Mouse (Mus musculus): ENCODE measurements around the gene Rab3il1. TPM values are rescaled to one million over a fixed set of nuclear protein-coding genes. Genes with fewer than 3 reads are reported as not detected.
A peak's percentile ranks its signal among the peaks of the same experiment; 100 is the strongest.

The Rab3il1 gene
- polyA plus RNA-seq, 1 experiment from 2014 or later, result 53.8 TPM

DNA sequence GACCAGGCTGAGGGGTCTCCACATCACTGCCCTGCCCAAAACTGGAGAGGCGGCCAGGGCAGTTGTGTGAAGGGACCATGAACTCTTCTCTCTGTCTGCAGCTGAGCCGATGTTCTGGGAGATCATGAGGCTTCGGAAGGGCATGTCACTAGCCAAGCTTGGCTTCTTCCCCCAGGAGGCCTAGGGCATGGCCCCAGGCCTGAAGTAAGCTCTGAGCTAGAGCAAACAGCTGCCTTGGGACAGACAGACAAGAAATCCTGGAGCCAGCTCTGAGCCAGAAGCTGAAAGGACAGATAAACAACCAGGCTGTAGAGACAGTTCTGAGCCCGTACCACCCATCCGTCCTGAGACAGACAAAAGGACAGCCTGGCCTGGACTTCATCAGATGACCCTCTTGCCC is 32.9 kb downstream of the Rab3il1 start:
- 90% methylated on average over 5 of the region's 5 CpGs for WGBS
- Histone ChIP-seq H3K27ac (replicated peaks; ENCODE audit: low read depth, low read length) (no peak overlapping the region), H3K27me3 (ENCODE audit: control insufficient read depth, insufficient read depth, low read length) (no peaks in the 10 kb centered on the region), H3K36me3 (replicated peaks; ENCODE audit: control insufficient read depth, insufficient read depth, low read depth, low read length) (peaks cover 3% of the 10 kb centered on the region), H3K9ac (replicated peaks; ENCODE audit: low read length) (no peak overlapping the region), H3K4me3 (ENCODE audit: low read depth, low read length) (no peak overlapping the region), H3K4me1 (ENCODE audit: control insufficient read depth, insufficient read depth, low read length) (peaks cover 4% of the 10 kb centered on the region), H3K4me2 (ENCODE audit: low read depth, low read length) (no peak overlapping the region; the same call in 1 of the 2 replicates), H3K9me3 (replicated peaks; ENCODE audit: control insufficient read depth, low read length) (no peaks in the 10 kb centered on the region)
- DNase-seq (ENCODE audit: low spot score) (no peak), ATAC-seq (replicated peaks; ENCODE audit: insufficient number of reproducible peaks, low FRiP score, low TSS enrichment, low read depth) (0 out of 2 replicates have a peak, but pooled peaks have one; percentile 5)

DNA sequence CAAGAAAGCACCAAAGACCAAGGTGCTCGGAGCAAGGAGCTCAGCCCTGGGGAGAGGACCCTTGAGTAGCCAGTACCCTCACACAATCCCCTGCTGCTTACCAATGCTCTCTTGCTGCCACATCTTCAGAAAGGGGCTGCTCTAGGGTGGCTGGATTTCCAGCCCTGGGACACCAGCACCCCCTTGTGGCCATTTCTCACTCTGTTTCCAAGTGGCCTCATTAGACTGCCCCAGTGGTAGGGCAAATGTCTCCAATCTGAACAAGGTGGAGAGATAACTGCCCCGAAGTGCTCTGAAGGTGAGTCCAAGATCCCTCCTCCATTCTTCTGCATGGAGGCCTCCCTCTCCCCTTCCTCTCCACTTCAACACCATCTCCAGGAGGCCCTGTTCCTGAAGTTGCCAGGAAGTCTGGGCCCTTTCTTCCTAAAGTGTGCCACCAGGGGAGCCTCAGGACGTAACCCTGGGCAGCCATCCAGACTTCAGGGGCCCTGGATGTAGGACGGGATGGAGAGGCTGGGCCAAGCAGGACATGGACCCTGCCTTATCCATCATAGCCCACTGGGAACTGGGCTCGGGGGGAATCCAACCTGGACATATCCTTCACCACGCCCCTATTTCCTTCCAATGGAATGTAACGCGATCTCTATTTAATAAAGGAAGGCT is 33.4 kb downstream of the Rab3il1 start:
- H3K36me3 ChIP-seq (replicated peaks; ENCODE audit: control insufficient read depth, insufficient read depth, low read depth, low read length), result peaks cover 3% of the 10 kb centered on the region
- 37% methylated on average over 8 of the region's 8 CpGs for WGBS
- peak; percentile 76 for ATAC-seq (replicated peaks; ENCODE audit: insufficient number of reproducible peaks, low FRiP score, low TSS enrichment, low read depth)

GRCm38 (mm10) chr19:10037534-10037933 is 36.1 kb downstream of the Rab3il1 start:
- H3K36me3 ChIP-seq (replicated peaks; ENCODE audit: control insufficient read depth, insufficient read depth, low read depth, low read length), result no peaks in the 10 kb centered on the region
- WGBS, result 64% methylated on average over 2 of the region's 2 CpGs
- H3K4me2 ChIP-seq (ENCODE audit: low read depth, low read length), result no peak overlapping the region
- H3K4me3 ChIP-seq (ENCODE audit: low read depth, low read length), result no peak overlapping the region
- no peaks in the 10 kb centered on the region for H3K27me3 ChIP-seq (ENCODE audit: control insufficient read depth, insufficient read depth, low read length)
- H3K9me3 ChIP-seq (replicated peaks; ENCODE audit: control insufficient read depth, low read length), result no peaks in the 10 kb centered on the region
- no peak for ATAC-seq (replicated peaks; ENCODE audit: insufficient number of reproducible peaks, low FRiP score, low TSS enrichment, low read depth)
- no peak overlapping the region for H3K9ac ChIP-seq (replicated peaks; ENCODE audit: low read length)
- H3K27ac ChIP-seq (replicated peaks; ENCODE audit: low read depth, low read length), result no peak overlapping the region
- H3K4me1 ChIP-seq (ENCODE audit: control insufficient read depth, insufficient read depth, low read length), result peaks cover 4% of the 10 kb centered on the region
- DNase-seq (ENCODE audit: low spot score), result no peak

More for the DNA sequence above, 33.4 kb downstream of the Rab3il1 start:
- no peak overlapping the region for H3K4me2 ChIP-seq (ENCODE audit: low read depth, low read length)
- H3K9me3 ChIP-seq (replicated peaks; ENCODE audit: control insufficient read depth, low read length), result no peaks in the 10 kb centered on the region
- H3K4me1 ChIP-seq (ENCODE audit: control insufficient read depth, insufficient read depth, low read length), result peaks cover 4% of the 10 kb centered on the region
- no peak overlapping the region for H3K9ac ChIP-seq (replicated peaks; ENCODE audit: low read length)
- H3K27ac ChIP-seq (replicated peaks; ENCODE audit: low read depth, low read length), result no peak overlapping the region
- H3K4me3 ChIP-seq (ENCODE audit: low read depth, low read length), result no peak overlapping the region
- no peaks in the 10 kb centered on the region for H3K27me3 ChIP-seq (ENCODE audit: control insufficient read depth, insufficient read depth, low read length)
- peak; percentile 89 for DNase-seq (ENCODE audit: low spot score)

GRCm38 (mm10) chr19:10038364-10038763 is 36.9 kb downstream of the Rab3il1 start:
- no peak overlapping the region for H3K4me3 ChIP-seq (ENCODE audit: low read depth, low read length)
- ATAC-seq (replicated peaks; ENCODE audit: insufficient number of reproducible peaks, low FRiP score, low TSS enrichment, low read depth) (no peak), DNase-seq (ENCODE audit: low spot score) (no peak)
- H3K36me3 ChIP-seq (replicated peaks; ENCODE audit: control insufficient read depth, insufficient read depth, low read depth, low read length), result no peaks in the 10 kb centered on the region
- H3K27me3 ChIP-seq (ENCODE audit: control insufficient read depth, insufficient read depth, low read length), result no peaks in the 10 kb centered on the region
- peaks cover 4% of the 10 kb centered on the region for H3K4me1 ChIP-seq (ENCODE audit: control insufficient read depth, insufficient read depth, low read length)
- WGBS, result 85% methylated on average over 3 of the region's 3 CpGs
- H3K9me3 ChIP-seq (replicated peaks; ENCODE audit: control insufficient read depth, low read length), result no peaks in the 10 kb centered on the region
- no peak overlapping the region for H3K4me2 ChIP-seq (ENCODE audit: low read depth, low read length)
- H3K9ac ChIP-seq (replicated peaks; ENCODE audit: low read length), result no peak overlapping the region
- H3K27ac ChIP-seq (replicated peaks; ENCODE audit: low read depth, low read length), result no peak overlapping the region

DNA sequence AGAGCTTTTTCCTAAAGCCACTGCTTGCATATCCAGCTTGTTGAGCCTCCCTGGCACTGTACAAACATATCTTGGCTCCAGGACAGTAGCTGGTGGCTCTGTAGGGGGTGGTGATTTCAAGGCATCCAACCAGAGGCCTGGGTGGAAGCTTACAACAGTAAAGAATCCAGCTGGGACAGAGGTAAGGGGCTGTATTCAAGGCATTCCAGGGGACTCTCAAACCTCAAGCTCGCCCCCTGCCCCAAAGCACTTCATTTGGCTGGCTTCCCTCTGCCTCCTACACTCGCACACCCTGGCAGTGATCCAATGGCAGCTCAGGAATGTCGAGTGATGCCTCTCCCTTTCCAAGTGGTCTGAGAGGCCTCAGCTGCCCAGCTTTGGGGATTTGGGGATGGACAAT is 37.4 kb downstream of the Rab3il1 start:
- H3K9ac ChIP-seq (replicated peaks; ENCODE audit: low read length), result no peak overlapping the region
- no peak for ATAC-seq (replicated peaks; ENCODE audit: insufficient number of reproducible peaks, low FRiP score, low TSS enrichment, low read depth)
- H3K27me3 ChIP-seq (ENCODE audit: control insufficient read depth, insufficient read depth, low read length), result no peaks in the 10 kb centered on the region

DNA sequence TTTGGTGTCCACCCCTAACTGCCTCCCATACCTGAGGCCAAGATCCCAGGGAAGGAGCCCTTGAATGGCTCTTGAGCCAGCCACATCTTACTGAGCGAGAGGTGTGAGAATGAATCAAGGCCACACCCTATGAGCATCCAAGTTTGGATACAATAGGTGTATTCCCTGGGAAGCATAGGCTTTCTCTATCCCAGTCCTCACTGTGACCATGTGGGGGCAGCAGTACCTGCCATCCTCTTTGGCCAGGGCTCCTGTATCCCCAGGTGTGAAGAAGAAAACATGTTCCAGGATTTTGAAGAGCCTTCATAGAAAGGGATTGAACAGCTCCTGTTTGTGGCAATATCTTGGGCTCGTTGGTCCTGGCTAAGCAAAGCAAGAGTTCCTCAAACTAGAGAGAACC is 38.1 kb downstream of the Rab3il1 start:
- 82% methylated on average over 2 of the region's 2 CpGs for WGBS
- no peak overlapping the region for H3K4me2 ChIP-seq (ENCODE audit: low read depth, low read length)

More for the DNA sequence above, 37.4 kb downstream of the Rab3il1 start:
- Histone ChIP-seq H3K27ac (replicated peaks; ENCODE audit: low read depth, low read length) (no peak overlapping the region; the same call in 1 of the 2 replicates), H3K4me3 (ENCODE audit: low read depth, low read length) (no peak overlapping the region), H3K4me1 (ENCODE audit: control insufficient read depth, insufficient read depth, low read length) (peaks cover 4% of the 10 kb centered on the region), H3K4me2 (ENCODE audit: low read depth, low read length) (no peak overlapping the region), H3K36me3 (replicated peaks; ENCODE audit: control insufficient read depth, insufficient read depth, low read depth, low read length) (no peaks in the 10 kb centered on the region), H3K9me3 (replicated peaks; ENCODE audit: control insufficient read depth, low read length) (no peaks in the 10 kb centered on the region)
- no peak for DNase-seq (ENCODE audit: low spot score)
- 27% methylated on average over 3 of the region's 3 CpGs for WGBS

DNA sequence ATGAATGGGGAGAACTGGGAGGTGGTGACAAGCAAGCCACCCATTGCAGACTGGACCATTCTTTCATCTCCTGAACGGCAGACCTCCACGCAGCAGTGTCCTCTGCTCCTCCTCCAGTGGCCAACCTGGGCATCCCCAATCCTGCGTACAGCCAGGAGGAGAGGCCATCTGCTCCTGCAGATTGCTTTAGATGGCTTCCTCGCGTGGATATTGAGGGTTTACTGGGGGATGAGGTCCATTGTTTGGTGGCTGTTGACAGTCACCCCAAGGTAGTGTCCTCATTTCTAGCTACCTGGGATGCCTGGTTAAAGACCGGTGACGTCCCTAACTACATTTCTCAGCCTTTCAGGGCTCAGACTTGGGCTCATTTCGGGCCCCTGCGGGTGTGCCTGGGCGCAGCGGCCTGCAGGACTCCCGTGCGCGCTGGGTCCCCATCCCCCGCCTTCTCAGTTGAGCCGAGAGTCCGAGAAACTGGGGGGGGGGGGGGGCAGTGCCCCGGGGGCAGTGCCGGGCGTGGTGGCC is 39.5 kb downstream of the Rab3il1 start:
- 5% methylated on average over 17 of the region's 20 CpGs for WGBS
- no peaks in the 10 kb centered on the region for H3K36me3 ChIP-seq (replicated peaks; ENCODE audit: control insufficient read depth, insufficient read depth, low read depth, low read length)
- H3K27me3 ChIP-seq (ENCODE audit: control insufficient read depth, insufficient read depth, low read length), result no peaks in the 10 kb centered on the region
- H3K4me3 ChIP-seq (ENCODE audit: low read depth, low read length), result peak overlapping the region; percentile 65
- H3K27ac ChIP-seq (replicated peaks; ENCODE audit: low read depth, low read length), result no peak overlapping the region
- peak overlapping the region; percentile 66 for H3K9ac ChIP-seq (replicated peaks; ENCODE audit: low read length)
- ATAC-seq (replicated peaks; ENCODE audit: insufficient number of reproducible peaks, low FRiP score, low TSS enrichment, low read depth), result peak; percentile 30; the same call in 1 of the 2 replicates
- peaks cover 4% of the 10 kb centered on the region for H3K4me1 ChIP-seq (ENCODE audit: control insufficient read depth, insufficient read depth, low read length)
- H3K4me2 ChIP-seq (ENCODE audit: low read depth, low read length), result peak overlapping the region; percentile 99
- H3K9me3 ChIP-seq (replicated peaks; ENCODE audit: control insufficient read depth, low read length), result no peaks in the 10 kb centered on the region
- DNase-seq (ENCODE audit: low spot score), result no peak

More for the DNA sequence above, 38.1 kb downstream of the Rab3il1 start:
- peaks cover 4% of the 10 kb centered on the region for H3K4me1 ChIP-seq (ENCODE audit: control insufficient read depth, insufficient read depth, low read length)
- DNase-seq (ENCODE audit: low spot score) (no peak), ATAC-seq (replicated peaks; ENCODE audit: insufficient number of reproducible peaks, low FRiP score, low TSS enrichment, low read depth) (no peak)
- no peaks in the 10 kb centered on the region for H3K27me3 ChIP-seq (ENCODE audit: control insufficient read depth, insufficient read depth, low read length)
- H3K27ac ChIP-seq (replicated peaks; ENCODE audit: low read depth, low read length), result no peak overlapping the region
- H3K9ac ChIP-seq (replicated peaks; ENCODE audit: low read length), result no peak overlapping the region
- H3K9me3 ChIP-seq (replicated peaks; ENCODE audit: control insufficient read depth, low read length), result no peaks in the 10 kb centered on the region
- H3K4me3 ChIP-seq (ENCODE audit: low read depth, low read length), result no peak overlapping the region
- H3K36me3 ChIP-seq (replicated peaks; ENCODE audit: control insufficient read depth, insufficient read depth, low read depth, low read length), result no peaks in the 10 kb centered on the region

DNA sequence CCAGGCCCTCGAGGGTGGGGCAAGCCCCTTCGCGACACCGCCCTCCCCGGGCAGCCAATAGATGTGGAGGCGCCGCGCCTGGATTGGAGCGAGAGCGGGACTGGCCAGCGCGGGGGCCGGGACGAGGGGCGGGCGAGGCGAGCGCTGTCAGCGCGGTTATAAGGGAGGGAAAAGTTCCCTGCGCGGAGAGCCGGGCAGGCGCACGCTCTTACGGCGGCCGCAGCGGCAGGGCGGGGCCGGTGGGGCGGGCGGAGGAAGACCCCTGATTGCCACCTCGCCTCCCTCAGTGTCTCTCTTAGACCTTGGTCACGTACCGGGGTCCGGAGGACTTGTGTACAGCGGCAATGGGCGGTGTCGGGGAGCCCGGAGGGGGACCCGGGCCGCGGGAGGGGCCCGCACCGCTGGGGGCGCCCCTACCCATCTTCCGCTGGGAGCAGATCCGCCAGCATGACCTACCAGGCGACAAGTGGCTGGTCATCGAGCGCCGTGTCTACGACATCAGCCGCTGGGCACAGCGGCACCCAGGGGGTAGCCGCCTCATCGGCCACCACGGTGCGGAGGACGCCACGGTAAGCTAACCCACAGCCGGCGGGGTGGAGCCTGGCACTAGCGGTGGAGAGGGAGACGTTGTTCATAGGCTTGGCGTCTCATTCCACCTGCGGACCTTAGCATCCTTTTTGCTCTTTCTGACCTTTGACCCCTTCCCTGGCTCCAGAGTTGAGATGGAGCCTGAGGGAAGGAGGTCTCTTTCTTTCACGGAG is 40.1 kb downstream of the Rab3il1 start, which contains the start of gene Fads3:
Fads3 (plus strand) TSS at position 182 of the 761 bp plus-strand sequence.
- Histone ChIP-seq H3K36me3 (replicated peaks; ENCODE audit: control insufficient read depth, insufficient read depth, low read depth, low read length) (no peaks in the 10 kb centered on the region), H3K27ac (replicated peaks; ENCODE audit: low read depth, low read length) (no peak within 1 kb of the TSS), H3K4me2 (ENCODE audit: low read depth, low read length) (peak within 1 kb of the TSS; percentile 99), H3K27me3 (ENCODE audit: control insufficient read depth, insufficient read depth, low read length) (no peaks in the 10 kb centered on the region), H3K9ac (replicated peaks; ENCODE audit: low read length) (peak within 1 kb of the TSS; percentile 66), H3K4me1 (ENCODE audit: control insufficient read depth, insufficient read depth, low read length) (peaks cover 4% of the 10 kb centered on the region), H3K4me3 (ENCODE audit: low read depth, low read length) (peak within 1 kb of the TSS; percentile 65), H3K9me3 (replicated peaks; ENCODE audit: control insufficient read depth, low read length) (no peaks in the 10 kb centered on the region)
- DNase-seq (ENCODE audit: low spot score), result peak; percentile 83
- ATAC-seq (replicated peaks; ENCODE audit: insufficient number of reproducible peaks, low FRiP score, low TSS enrichment, low read depth), result peak; percentile 87
- under 1% methylated on average over 61 of the region's 69 CpGs for WGBS

Data from embryonic facial prominence, embryonic 11.5 days (tissue).